Mouse (Mus musculus): ENCODE results near the gene Ubr3. TPM values are rescaled to one million over a fixed set of nuclear protein-coding genes. Genes with fewer than 3 reads are reported as not detected.

The Ubr3 gene
- polyA plus RNA-seq, 1 experiment: 52.7 TPM

GRCm38 (mm10) chr2:69884581-69884980 is 12.5 kb upstream of the Ubr3 start:
- no peak overlapping the region for H3K27ac ChIP-seq (ENCODE audit: insufficient read depth, low read length)
- peaks cover 6% of the 10 kb centered on the region; the same call in 1 of the 2 replicates for H3K4me1 ChIP-seq (ENCODE audit: control insufficient read depth, insufficient read depth, low read length)
- TF ChIP-seq CTCF (IDR thresholded peaks at IDR 0.05; ENCODE audit: borderline replicate concordance, insufficient read depth, low read length) (no peak), POLR2A (IDR thresholded peaks at IDR 0.05; ENCODE audit: low read depth, low read length) (no peak)
- H3K4me3 ChIP-seq (ENCODE audit: insufficient read depth, low read length): peak overlapping the region; percentile 73

GRCm38 (mm10) chr2:69885050-69885449 is 12.0 kb upstream of the Ubr3 start:
- no peak for TF ChIP-seq POLR2A (IDR thresholded peaks at IDR 0.05; ENCODE audit: low read depth, low read length)
- no peak for TF ChIP-seq CTCF (IDR thresholded peaks at IDR 0.05; ENCODE audit: borderline replicate concordance, insufficient read depth, low read length)
- peaks cover 6% of the 10 kb centered on the region; the same call in 1 of the 2 replicates for H3K4me1 ChIP-seq (ENCODE audit: control insufficient read depth, insufficient read depth, low read length)
- H3K27ac ChIP-seq (ENCODE audit: insufficient read depth, low read length): no peak overlapping the region
- peak overlapping the region; percentile 73 for H3K4me3 ChIP-seq (ENCODE audit: insufficient read depth, low read length)

GRCm38 (mm10) chr2:69885451-69886305 is 11.4 kb upstream of the Ubr3 start, which contains the start of gene Mettl5:
Gene Mettl5 (minus strand): TSS chr2:69885615.
- H3K4me1 ChIP-seq (ENCODE audit: control insufficient read depth, insufficient read depth, low read length): peaks cover 6% of the 10 kb centered on the region; the same call in 1 of the 2 replicates
- H3K27ac ChIP-seq (ENCODE audit: insufficient read depth, low read length): peak within 1 kb of the TSS; percentile 48
- TF ChIP-seq CTCF (IDR thresholded peaks at IDR 0.05; ENCODE audit: borderline replicate concordance, insufficient read depth, low read length) (peak; percentile 67; the same call in 1 of the 2 replicates), POLR2A (IDR thresholded peaks at IDR 0.05; ENCODE audit: low read depth, low read length) (peak; percentile 93)
- peak within 1 kb of the TSS; percentile 73 for H3K4me3 ChIP-seq (ENCODE audit: insufficient read depth, low read length)

DNA sequence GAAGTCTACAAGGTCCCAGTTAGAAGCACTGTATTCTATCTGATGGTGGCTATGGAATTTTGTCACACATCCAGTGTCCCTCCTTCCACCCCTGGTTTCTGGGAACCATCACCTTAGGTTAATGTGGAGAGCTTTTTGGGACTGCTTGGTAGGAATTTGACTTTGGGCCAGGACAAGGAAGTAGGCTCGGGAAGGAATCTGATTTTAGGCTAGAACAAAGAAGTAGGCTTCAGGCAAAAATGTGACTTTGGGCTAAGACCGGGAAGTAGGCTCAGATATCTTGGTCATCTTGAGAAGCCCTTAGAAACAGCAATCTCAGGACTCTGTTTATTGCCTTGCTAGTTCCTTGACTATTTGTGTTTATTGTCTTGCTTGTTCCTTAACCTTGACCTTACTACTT is 8.1 kb upstream of the Ubr3 start:
- no peak overlapping the region for H3K4me3 ChIP-seq (ENCODE audit: insufficient read depth, low read length)
- peaks cover 6% of the 10 kb centered on the region; the same call in 1 of the 2 replicates for H3K4me1 ChIP-seq (ENCODE audit: control insufficient read depth, insufficient read depth, low read length)
- no peak for TF ChIP-seq POLR2A (IDR thresholded peaks at IDR 0.05; ENCODE audit: low read depth, low read length)
- TF ChIP-seq CTCF (IDR thresholded peaks at IDR 0.05; ENCODE audit: borderline replicate concordance, insufficient read depth, low read length): no peak
- no peak overlapping the region for H3K27ac ChIP-seq (ENCODE audit: insufficient read depth, low read length)

GRCm38 (mm10) chr2:69890843-69891242 is 6.2 kb upstream of the Ubr3 start:
- TF ChIP-seq CTCF (IDR thresholded peaks at IDR 0.05; ENCODE audit: borderline replicate concordance, insufficient read depth, low read length) (no peak), POLR2A (IDR thresholded peaks at IDR 0.05; ENCODE audit: low read depth, low read length) (no peak)
- Histone ChIP-seq H3K4me1 (ENCODE audit: control insufficient read depth, insufficient read depth, low read length) (no peaks in the 10 kb centered on the region), H3K27ac (ENCODE audit: insufficient read depth, low read length) (no peak overlapping the region), H3K4me3 (ENCODE audit: insufficient read depth, low read length) (no peak overlapping the region)

DNA sequence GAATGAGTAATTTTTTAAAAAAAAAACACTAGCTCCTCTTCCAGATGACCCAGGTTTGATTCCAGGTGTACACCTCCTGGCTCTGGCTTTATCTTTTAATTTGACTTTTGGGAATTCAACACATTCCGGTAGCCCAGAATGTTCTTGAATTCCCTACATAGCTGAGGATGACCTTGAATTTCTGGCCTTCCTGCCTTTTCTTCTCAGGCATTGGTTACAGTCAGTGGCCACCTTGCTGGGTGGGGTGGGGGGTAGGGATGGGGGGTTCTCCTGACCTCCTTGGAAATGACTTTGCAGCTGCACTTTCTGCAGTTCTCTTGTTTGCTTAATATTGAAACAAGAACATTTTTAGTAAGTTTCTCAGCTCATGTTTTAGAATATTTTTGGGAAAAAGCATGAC is 3.9 kb upstream of the Ubr3 start:
- H3K4me3 ChIP-seq (ENCODE audit: insufficient read depth, low read length): no peak overlapping the region
- no peak overlapping the region for H3K27ac ChIP-seq (ENCODE audit: insufficient read depth, low read length)
- H3K4me1 ChIP-seq (ENCODE audit: control insufficient read depth, insufficient read depth, low read length): no peaks in the 10 kb centered on the region
- TF ChIP-seq CTCF (IDR thresholded peaks at IDR 0.05; ENCODE audit: borderline replicate concordance, insufficient read depth, low read length) (no peak), POLR2A (IDR thresholded peaks at IDR 0.05; ENCODE audit: low read depth, low read length) (no peak)

- Histone ChIP-seq H3K4me3 (ENCODE audit: insufficient read depth, low read length) (no peak overlapping the region), H3K27ac (ENCODE audit: insufficient read depth, low read length) (no peak overlapping the region), H3K4me1 (ENCODE audit: control insufficient read depth, insufficient read depth, low read length) (no peaks in the 10 kb centered on the region)
- no peak for TF ChIP-seq CTCF (IDR thresholded peaks at IDR 0.05; ENCODE audit: borderline replicate concordance, insufficient read depth, low read length)
- no peak for TF ChIP-seq POLR2A (IDR thresholded peaks at IDR 0.05; ENCODE audit: low read depth, low read length)
Measured at GRCm38 (mm10) chr2:69893891-69894290, 3.2 kb upstream of the Ubr3 start.

- no peak overlapping the region for H3K4me3 ChIP-seq (ENCODE audit: insufficient read depth, low read length)
- TF ChIP-seq CTCF (IDR thresholded peaks at IDR 0.05; ENCODE audit: borderline replicate concordance, insufficient read depth, low read length): no peak
- no peak for TF ChIP-seq POLR2A (IDR thresholded peaks at IDR 0.05; ENCODE audit: low read depth, low read length)
- H3K4me1 ChIP-seq (ENCODE audit: control insufficient read depth, insufficient read depth, low read length): no peaks in the 10 kb centered on the region
- no peak overlapping the region for H3K27ac ChIP-seq (ENCODE audit: insufficient read depth, low read length)
Measured at GRCm38 (mm10) chr2:69895502-69896223, 1.4 kb upstream of the Ubr3 start.

DNA sequence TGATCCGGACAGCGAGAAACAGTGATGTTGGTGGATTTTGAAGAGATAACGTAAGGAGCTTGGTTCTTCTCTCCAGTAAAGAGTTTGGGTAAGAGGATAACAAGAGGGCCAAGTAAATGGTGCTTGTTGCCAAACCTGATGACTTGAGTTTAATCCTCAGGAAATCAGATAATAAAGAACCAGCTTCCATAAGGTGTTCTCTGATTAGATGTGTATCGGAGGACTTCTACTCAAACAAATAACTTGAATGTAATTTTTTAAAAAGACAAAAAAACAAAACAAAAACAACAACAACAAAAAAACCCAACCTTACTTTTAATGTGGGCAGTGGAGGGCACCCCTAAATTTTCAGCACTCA is 843 bp upstream of the Ubr3 start:
- Histone ChIP-seq H3K4me3 (ENCODE audit: insufficient read depth, low read length) (no peak overlapping the region), H3K4me1 (ENCODE audit: control insufficient read depth, insufficient read depth, low read length) (no peaks in the 10 kb centered on the region), H3K27ac (ENCODE audit: insufficient read depth, low read length) (no peak overlapping the region)
- no peak for TF ChIP-seq POLR2A (IDR thresholded peaks at IDR 0.05; ENCODE audit: low read depth, low read length)
- TF ChIP-seq CTCF (IDR thresholded peaks at IDR 0.05; ENCODE audit: borderline replicate concordance, insufficient read depth, low read length): no peak

Data from embryonic fibroblast, embryonic 13.5 days (primary cell).